Mouse (Mus musculus): ENCODE results near the gene 4930519P11Rik. TPM values are rescaled to one million over a fixed set of nuclear protein-coding genes. Genes with fewer than 3 reads are reported as not detected.

The 4930519P11Rik gene
- polyA plus RNA-seq (2017; shearing (Covaris generic)), result not detected

DNA sequence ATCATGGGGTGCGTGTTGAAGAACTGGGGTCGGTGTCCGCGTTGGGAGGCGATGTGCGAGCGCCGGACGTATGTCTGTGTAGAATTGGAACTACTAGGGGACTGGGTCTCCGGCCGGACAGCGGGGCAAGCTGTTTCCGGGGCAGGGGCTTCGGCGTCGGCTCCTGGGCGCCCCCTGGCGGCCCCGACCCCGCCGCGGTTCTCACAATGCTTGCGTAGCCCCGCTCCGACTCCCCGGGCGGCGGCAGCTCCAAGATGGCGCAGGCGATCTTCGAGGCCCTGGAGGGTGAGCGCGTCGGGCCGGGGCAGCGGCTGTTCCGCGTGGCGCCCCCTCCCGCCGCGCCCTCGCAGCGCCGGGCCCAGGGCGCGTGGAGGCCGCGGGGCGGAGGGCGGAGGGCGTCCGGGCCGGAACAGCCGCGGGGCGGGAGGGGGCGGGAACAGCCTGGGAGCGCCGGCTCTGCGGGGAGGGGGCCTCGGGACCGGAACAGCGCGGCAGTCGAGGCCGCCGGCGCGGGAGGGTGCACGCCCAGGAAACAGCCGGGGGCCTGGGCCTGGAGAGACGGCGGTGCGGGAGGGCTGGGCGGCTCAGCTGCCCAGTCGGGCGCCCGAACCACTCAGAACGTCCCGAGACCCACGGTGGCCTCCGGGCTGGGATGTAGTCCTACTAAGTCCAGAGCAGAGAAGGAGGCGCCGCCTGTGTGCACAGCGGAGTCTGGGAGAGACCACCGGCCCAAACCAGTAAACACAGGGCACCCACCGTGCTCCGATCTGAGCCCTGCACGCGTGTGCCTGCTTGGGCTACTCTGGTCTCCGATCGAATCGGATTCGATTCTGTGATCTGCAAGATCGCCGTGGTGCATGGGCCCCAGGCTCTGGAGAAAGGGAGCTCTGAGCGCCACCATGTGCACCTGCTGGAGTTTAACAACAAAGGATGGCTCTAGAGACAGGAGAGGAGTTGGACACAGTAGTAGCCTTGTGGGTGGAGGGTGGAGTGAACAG, at the start of gene 4930519P11Rik, which contains the start of gene Zfp341:
Gene 4930519P11Rik (minus strand): TSS at position 320 of the 998 bp plus-strand sequence.
Gene Zfp341 (plus strand): TSS at position 180 of the 998 bp plus-strand sequence.

GRCm38 (mm10) chr2:154651363-154651762, 38.1 kb upstream of the 4930519P11Rik start, which contains the start of gene Chmp4b:
Chmp4b (plus strand) TSS chr2:154651705.

GRCm38 (mm10) chr2:154603638-154604153, 9.5 kb downstream of the 4930519P11Rik start, which contains the start of gene Pxmp4:
Pxmp4 (minus strand) TSS chr2:154603708.

GRCm38 (mm10) chr2:154569836-154570286, 43.4 kb downstream of the 4930519P11Rik start, which contains the start of gene E2f1:
E2f1 (minus strand) TSS chr2:154569892.

Other genes with a start within 250 kb of the 4930519P11Rik start
- gene Cdk5rap1, start 240.4 kb downstream of the 4930519P11Rik start, polyA plus RNA-seq (2017; shearing (Covaris generic)), result 14.9 TPM
- not detected for gene Snta1, start 205.3 kb downstream of the 4930519P11Rik start, polyA plus RNA-seq (2017; shearing (Covaris generic))
- gene Cbfa2t2, start 177.0 kb downstream of the 4930519P11Rik start, polyA plus RNA-seq (2017; shearing (Covaris generic)), result 34.7 TPM
- gene 1700003F12Rik, start 66.4 kb downstream of the 4930519P11Rik start, polyA plus RNA-seq (2017; shearing (Covaris generic)), result not detected
- gene Actl10, start 61.7 kb downstream of the 4930519P11Rik start, polyA plus RNA-seq (2017; shearing (Covaris generic)), result not detected
- gene Necab3, start 54.5 kb downstream of the 4930519P11Rik start, polyA plus RNA-seq (2017; shearing (Covaris generic)), result 0.65 TPM
- gene E2f1, start 43.5 kb downstream of the 4930519P11Rik start, polyA plus RNA-seq (2017; shearing (Covaris generic)), result 3.2 TPM
- 17.0 TPM for gene Pxmp4, start 9.7 kb downstream of the 4930519P11Rik start, polyA plus RNA-seq (2017; shearing (Covaris generic))
- gene Zfp341, start 140 bp downstream of the 4930519P11Rik start, polyA plus RNA-seq (2017; shearing (Covaris generic)), result 0.91 TPM
- 24.5 TPM for gene Chmp4b, start 38.3 kb upstream of the 4930519P11Rik start, polyA plus RNA-seq (2017; shearing (Covaris generic))
- not detected for gene Gm14214, start 156.6 kb upstream of the 4930519P11Rik start, polyA plus RNA-seq (2017; shearing (Covaris generic))
- 170 TPM for gene Raly, start 177.7 kb upstream of the 4930519P11Rik start, polyA plus RNA-seq (2017; shearing (Covaris generic))
- gene a, start 178.0 kb upstream of the 4930519P11Rik start, polyA plus RNA-seq (2017; shearing (Covaris generic)), result not detected